Mouse (Mus musculus): ENCODE measurements around the gene Cd46. TPM values are rescaled to one million over a fixed set of nuclear protein-coding genes. Genes with fewer than 3 reads are reported as not detected.

The Cd46 gene
- 1.2 and 1.6 TPM in 2 replicates for polyA plus RNA-seq (2015; fragmentation: Nextera tagmentation; extraction: Ambion mirVana)

DNA sequence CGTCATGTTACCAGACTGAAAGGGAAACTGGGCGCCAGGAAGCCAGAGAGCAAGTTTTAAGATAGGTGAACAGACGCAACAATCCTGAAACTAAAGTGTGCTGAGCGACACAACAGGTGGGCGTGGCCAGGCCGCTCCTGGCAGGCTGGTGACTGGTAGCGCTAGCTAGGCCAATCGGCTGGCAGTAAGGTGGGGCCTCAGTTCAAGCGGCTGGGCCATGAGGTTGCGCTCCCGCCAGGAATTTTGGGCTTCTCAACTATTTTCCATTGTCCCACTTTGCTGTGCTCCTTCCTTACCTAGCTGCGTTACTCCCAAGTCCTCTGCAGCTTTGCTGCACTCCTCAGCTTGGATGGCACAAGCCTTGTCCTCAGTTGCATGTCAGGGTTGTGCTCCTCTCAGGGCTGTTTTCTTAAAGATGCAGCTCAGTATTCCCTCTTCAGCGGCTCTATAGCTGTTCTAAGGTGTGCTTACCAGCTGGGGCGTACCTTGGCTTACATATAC lies at the start of gene Cd46:
TSS of gene Cd46 (minus strand) at position 30 of the 501 bp plus-strand sequence.
- Histone ChIP-seq H3K27ac (no peak within 1 kb of the TSS), H3K27me3 (no peaks in the 10 kb centered on the region), H3K9ac (replicated peaks) (0 out of 2 replicates have a peak within 1 kb of the TSS, but pooled peaks have one; percentile 36), H3K4me1 (replicated peaks) (peaks cover 12% of the 10 kb centered on the region), H3K36me3 (peaks cover 4% of the 10 kb centered on the region), H3K4me2 (replicated peaks) (peak within 1 kb of the TSS; percentile 57), H3K4me3 (replicated peaks) (peak within 1 kb of the TSS; percentile 33), H3K9me3 (no peaks in the 10 kb centered on the region)
- WGBS = 3% methylated on average over 14 of the region's 14 CpGs
- ATAC-seq = peak; percentile 94

DNA sequence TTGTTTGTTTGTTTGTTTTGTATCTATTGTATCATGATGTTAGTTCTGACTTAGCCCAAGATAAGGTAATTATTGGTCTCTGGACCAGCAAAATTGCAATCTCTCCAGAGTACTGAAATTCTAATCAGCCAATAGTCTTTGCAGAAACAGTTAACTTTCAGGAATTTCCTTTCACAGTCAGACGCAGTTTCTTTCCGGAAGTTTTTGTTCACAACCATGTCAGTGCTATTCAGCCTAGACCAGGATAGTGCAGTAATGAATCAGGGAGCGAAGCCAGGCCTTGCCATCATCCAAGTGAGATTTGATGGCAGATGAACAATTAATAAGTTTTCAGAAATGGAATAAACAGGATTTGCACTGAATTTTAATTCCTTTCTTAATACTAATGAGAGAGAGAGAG lies 40.0 kb upstream of the Cd46 start:
- H3K4me3 ChIP-seq (replicated peaks) = peak overlapping the region; percentile 61
- H3K9ac ChIP-seq (replicated peaks) = no peak overlapping the region
- peaks cover 13% of the 10 kb centered on the region for H3K4me1 ChIP-seq (replicated peaks)
- no peaks in the 10 kb centered on the region for H3K27me3 ChIP-seq
- WGBS = 62% methylated on average over 3 of the region's 3 CpGs
- H3K27ac ChIP-seq = no peak overlapping the region
- ATAC-seq = no peak
- no peaks in the 10 kb centered on the region for H3K9me3 ChIP-seq
- peak overlapping the region; percentile 54 for H3K4me2 ChIP-seq (replicated peaks)
- 0 out of 2 replicates have a peak, but pooled peaks cover 6% of the 10 kb centered on the region for H3K36me3 ChIP-seq

- Histone ChIP-seq H3K4me1 (replicated peaks) (peaks cover 13% of the 10 kb centered on the region), H3K27me3 (no peaks in the 10 kb centered on the region), H3K4me2 (replicated peaks) (peak overlapping the region; percentile 54), H3K9ac (replicated peaks) (peak overlapping the region; percentile 70), H3K4me3 (replicated peaks) (peak overlapping the region; percentile 61), H3K36me3 (0 out of 2 replicates have a peak, but pooled peaks cover 6% of the 10 kb centered on the region), H3K27ac (peak overlapping the region; percentile 91), H3K9me3 (no peaks in the 10 kb centered on the region)
- WGBS = 29% methylated on average over 4 of the region's 4 CpGs
- ATAC-seq = no peak
These were observed 39.6 kb upstream of the Cd46 start for GRCm38 (mm10) chr1:195131675-195132015.

- Histone ChIP-seq H3K4me2 (replicated peaks) (peak within 1 kb of the TSS; percentile 54), H3K27me3 (no peaks in the 10 kb centered on the region), H3K27ac (peak within 1 kb of the TSS; percentile 91), H3K4me1 (replicated peaks) (peaks cover 13% of the 10 kb centered on the region), H3K4me3 (replicated peaks) (peak within 1 kb of the TSS; percentile 61), H3K9me3 (no peaks in the 10 kb centered on the region), H3K36me3 (0 out of 2 replicates have a peak, but pooled peaks cover 6% of the 10 kb centered on the region), H3K9ac (replicated peaks) (peak within 1 kb of the TSS; percentile 70)
- WGBS = under 1% methylated on average over 31 of the region's 31 CpGs
- peak; percentile 100 for ATAC-seq
These were observed 39.1 kb upstream of the Cd46 start, which contains the start of gene Cr1l for GRCm38 (mm10) chr1:195130953-195131674. Cr1l (minus strand) TSS chr1:195131586.

DNA sequence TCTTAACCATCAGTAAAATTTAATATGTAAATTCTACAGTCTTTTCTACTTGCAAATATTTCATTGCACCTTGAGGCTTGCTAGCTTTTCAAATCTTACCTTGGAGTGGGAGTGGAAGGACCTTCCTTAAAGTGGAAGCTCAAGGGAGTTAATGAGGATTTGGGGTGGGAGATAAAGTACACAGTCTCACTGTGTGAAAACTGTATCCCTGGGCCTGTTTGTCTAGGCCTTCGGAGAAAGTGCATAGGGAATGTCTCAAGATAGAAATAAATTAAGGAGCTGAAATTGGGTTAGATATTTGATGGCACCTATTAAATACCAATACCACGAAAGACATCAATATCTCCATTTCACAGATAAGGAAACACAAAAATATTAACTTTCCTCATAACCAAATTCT lies 38.4 kb upstream of the Cd46 start:
- H3K4me2 ChIP-seq (replicated peaks) = peak overlapping the region; percentile 54
- H3K9ac ChIP-seq (replicated peaks) = peak overlapping the region; percentile 70
- H3K36me3 ChIP-seq = 0 out of 2 replicates have a peak, but pooled peaks cover 6% of the 10 kb centered on the region
- peak overlapping the region; percentile 91 for H3K27ac ChIP-seq
- ATAC-seq = peak; percentile 49
- 15% methylated on average over 2 of the region's 2 CpGs for WGBS
- no peaks in the 10 kb centered on the region for H3K9me3 ChIP-seq
- H3K4me1 ChIP-seq (replicated peaks) = peaks cover 13% of the 10 kb centered on the region
- H3K4me3 ChIP-seq (replicated peaks) = peak overlapping the region; percentile 61
- H3K27me3 ChIP-seq = no peaks in the 10 kb centered on the region

- peak overlapping the region; percentile 28; the same call in 1 of the 2 replicates for H3K4me2 ChIP-seq (replicated peaks)
- H3K9me3 ChIP-seq = no peaks in the 10 kb centered on the region
- H3K36me3 ChIP-seq = peaks cover 9% of the 10 kb centered on the region; the same call in 1 of the 2 replicates
- peaks cover 13% of the 10 kb centered on the region for H3K4me1 ChIP-seq (replicated peaks)
- no peaks in the 10 kb centered on the region for H3K27me3 ChIP-seq
- no peak overlapping the region for H3K27ac ChIP-seq
- ATAC-seq = no peak
- 81% methylated on average over 1 of the region's 1 CpGs for WGBS
- H3K9ac ChIP-seq (replicated peaks) = no peak overlapping the region
- H3K4me3 ChIP-seq (replicated peaks) = 0 out of 2 replicates have a peak overlapping the region, but pooled peaks have one; percentile 1
These were observed 37.8 kb upstream of the Cd46 start for GRCm38 (mm10) chr1:195129867-195130266.

- Histone ChIP-seq H3K4me1 (replicated peaks) (no peaks in the 10 kb centered on the region), H3K36me3 (peaks cover 29% of the 10 kb centered on the region), H3K9me3 (no peaks in the 10 kb centered on the region), H3K27me3 (no peaks in the 10 kb centered on the region), H3K9ac (replicated peaks) (no peak overlapping the region), H3K27ac (no peak overlapping the region), H3K4me3 (replicated peaks) (no peak overlapping the region), H3K4me2 (replicated peaks) (no peak overlapping the region)
- ATAC-seq = no peak
- 94% methylated on average over 1 of the region's 1 CpGs for WGBS
These were observed 22.4 kb upstream of the Cd46 start for GRCm38 (mm10) chr1:195114414-195114813.

- Histone ChIP-seq H3K9me3 (no peaks in the 10 kb centered on the region), H3K27me3 (no peaks in the 10 kb centered on the region), H3K27ac (no peak overlapping the region), H3K9ac (replicated peaks) (no peak overlapping the region), H3K4me2 (replicated peaks) (no peak overlapping the region), H3K36me3 (peaks cover 29% of the 10 kb centered on the region), H3K4me3 (replicated peaks) (no peak overlapping the region), H3K4me1 (replicated peaks) (no peaks in the 10 kb centered on the region)
- no peak for ATAC-seq
- 92% methylated on average over 4 of the region's 4 CpGs for WGBS
These were observed 21.6 kb upstream of the Cd46 start for GRCm38 (mm10) chr1:195113621-195114020.

DNA sequence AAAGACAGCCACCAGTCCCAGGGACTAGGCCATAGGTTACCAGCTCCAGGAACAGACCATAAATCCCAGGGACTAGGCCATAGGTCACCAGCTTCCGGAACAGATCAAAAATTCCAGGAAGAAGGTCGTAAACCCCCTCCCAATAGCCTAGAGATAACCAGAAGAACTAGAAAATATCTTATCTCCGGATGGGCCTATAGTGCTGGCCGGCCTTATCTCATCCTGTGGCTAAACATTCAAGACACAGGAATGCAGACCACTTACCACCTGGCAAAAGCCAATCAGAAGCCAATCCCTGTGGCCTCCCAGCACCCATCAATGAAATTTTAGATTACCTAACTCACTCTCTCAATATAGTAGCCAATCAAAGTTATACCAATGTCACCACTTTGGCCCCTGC lies 8.6 kb upstream of the Cd46 start:
- peaks cover 28% of the 10 kb centered on the region for H3K36me3 ChIP-seq
- H3K9me3 ChIP-seq = no peaks in the 10 kb centered on the region
- H3K9ac ChIP-seq (replicated peaks) = no peak overlapping the region
- no peak overlapping the region for H3K4me2 ChIP-seq (replicated peaks)
- 93% methylated on average over 4 of the region's 4 CpGs for WGBS
- ATAC-seq = no peak
- H3K4me3 ChIP-seq (replicated peaks) = no peak overlapping the region
- no peaks in the 10 kb centered on the region for H3K27me3 ChIP-seq
- H3K4me1 ChIP-seq (replicated peaks) = no peaks in the 10 kb centered on the region
- H3K27ac ChIP-seq = no peak overlapping the region

- no peak overlapping the region for H3K4me3 ChIP-seq (replicated peaks)
- H3K9me3 ChIP-seq = no peaks in the 10 kb centered on the region
- 94% methylated on average over 1 of the region's 1 CpGs for WGBS
- no peak overlapping the region for H3K27ac ChIP-seq
- ATAC-seq = no peak
- H3K9ac ChIP-seq (replicated peaks) = no peak overlapping the region
- H3K4me2 ChIP-seq (replicated peaks) = no peak overlapping the region
- H3K4me1 ChIP-seq (replicated peaks) = no peaks in the 10 kb centered on the region
- H3K27me3 ChIP-seq = no peaks in the 10 kb centered on the region
- H3K36me3 ChIP-seq = peaks cover 23% of the 10 kb centered on the region
These were observed 6.0 kb upstream of the Cd46 start for GRCm38 (mm10) chr1:195098004-195098403.

DNA sequence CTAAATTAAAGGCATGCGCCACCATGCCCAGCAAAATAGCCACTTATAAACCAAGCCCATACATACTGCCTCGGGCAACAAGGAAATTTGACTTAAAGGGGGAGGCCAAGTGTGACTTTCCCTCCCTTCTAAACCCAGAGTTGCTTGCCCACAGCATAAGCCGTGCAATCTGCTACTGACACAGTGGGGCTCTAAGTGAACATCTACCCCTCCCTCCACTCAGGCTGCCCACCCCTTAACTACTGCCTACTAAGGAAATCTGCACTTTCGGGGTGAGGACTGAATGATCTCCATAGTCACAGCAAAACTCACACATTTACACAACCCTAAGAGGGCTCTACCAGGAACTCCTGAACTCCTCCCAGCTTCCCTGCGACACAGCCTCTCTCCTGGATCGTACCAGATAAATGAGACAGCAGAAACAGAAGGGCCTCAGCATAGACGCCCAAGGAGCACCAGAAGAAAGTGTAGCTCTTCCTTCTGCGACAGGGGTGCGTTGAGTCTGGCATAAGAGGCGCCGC lies 290 bp downstream of the Cd46 start:
- peaks cover 12% of the 10 kb centered on the region for H3K4me1 ChIP-seq (replicated peaks)
- WGBS = 19% methylated on average over 11 of the region's 11 CpGs
- peak overlapping the region; percentile 57 for H3K4me2 ChIP-seq (replicated peaks)
- no peak overlapping the region for H3K27ac ChIP-seq
- H3K36me3 ChIP-seq = no peaks in the 10 kb centered on the region
- H3K4me3 ChIP-seq (replicated peaks) = peak overlapping the region; percentile 33
- H3K9me3 ChIP-seq = no peaks in the 10 kb centered on the region
- ATAC-seq = peak; percentile 78
- H3K27me3 ChIP-seq = no peaks in the 10 kb centered on the region
- 0 out of 2 replicates have a peak overlapping the region, but pooled peaks have one; percentile 36 for H3K9ac ChIP-seq (replicated peaks)

DNA sequence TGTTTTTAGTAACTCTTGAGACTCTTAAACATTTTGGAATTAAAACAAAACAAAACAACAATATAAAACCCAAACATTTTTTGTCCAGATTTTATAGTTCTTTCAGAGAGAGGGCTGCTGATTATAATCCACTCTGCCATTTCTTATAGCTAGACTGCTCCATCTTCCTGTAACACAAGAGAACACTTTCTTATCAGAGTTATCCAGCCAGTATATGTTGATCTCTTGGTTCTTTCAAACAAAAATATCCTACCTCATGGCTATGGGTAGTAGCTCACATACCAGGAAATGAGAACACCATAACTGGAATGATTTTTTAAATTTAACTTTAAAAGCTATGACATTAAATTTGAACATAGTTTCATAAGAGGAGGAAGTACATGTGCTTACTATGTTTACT lies 9.9 kb downstream of the Cd46 start:
- Histone ChIP-seq H3K4me2 (replicated peaks) (no peak overlapping the region), H3K36me3 (no peaks in the 10 kb centered on the region), H3K4me3 (replicated peaks) (no peak overlapping the region), H3K27me3 (no peaks in the 10 kb centered on the region), H3K9ac (replicated peaks) (no peak overlapping the region), H3K9me3 (no peaks in the 10 kb centered on the region), H3K4me1 (replicated peaks) (no peaks in the 10 kb centered on the region), H3K27ac (no peak overlapping the region)
- ATAC-seq = no peak

All from midbrain, embryonic 13.5 days (tissue).